Mouse (Mus musculus) retina, postnatal 1 day (tissue): ENCODE results near the gene Foxk1.
A peak's percentile ranks its signal among the peaks of the same experiment; 100 is the strongest.

Experiments
- DNase-seq: peaks from one replicate; pipeline ENCODE4 v3.0.0-alpha.2; 2012

Foxk1 gene

GRCm38 (mm10) chr5:142391691-142392090 is 9.6 kb upstream of the Foxk1 start:
- DNase-seq: no peak

GRCm38 (mm10) chr5:142394602-142395252 is 6.6 kb upstream of the Foxk1 start:
- peak; percentile 38 for DNase-seq

GRCm38 (mm10) chr5:142395909-142396308 is 5.4 kb upstream of the Foxk1 start:
- no peak for DNase-seq

GRCm38 (mm10) chr5:142400181-142400883 is 965 bp upstream of the Foxk1 start:
- no peak for DNase-seq

GRCm38 (mm10) chr5:142401641-142402625 is 636 bp downstream of the Foxk1 start:
- peak; percentile 30 for DNase-seq

GRCm38 (mm10) chr5:142403694-142404093 is 2.4 kb downstream of the Foxk1 start:
- DNase-seq: no peak

GRCm38 (mm10) chr5:142404307-142404706 is 3.0 kb downstream of the Foxk1 start:
- no peak for DNase-seq

GRCm38 (mm10) chr5:142405426-142405825 is 4.1 kb downstream of the Foxk1 start:
- DNase-seq: no peak

GRCm38 (mm10) chr5:142406401-142406800 is 5.1 kb downstream of the Foxk1 start:
- no peak for DNase-seq

- no peak for DNase-seq
Measured at GRCm38 (mm10) chr5:142406937-142407336, 5.6 kb downstream of the Foxk1 start.

GRCm38 (mm10) chr5:142407381-142407780 is 6.1 kb downstream of the Foxk1 start:
- no peak for DNase-seq

GRCm38 (mm10) chr5:142409169-142409568 is 7.9 kb downstream of the Foxk1 start:
- DNase-seq: no peak

- DNase-seq: no peak
Measured at GRCm38 (mm10) chr5:142410348-142410747, 9.1 kb downstream of the Foxk1 start.

GRCm38 (mm10) chr5:142412678-142413385 is 11.5 kb downstream of the Foxk1 start:
- no peak for DNase-seq

GRCm38 (mm10) chr5:142413723-142414445 is 12.6 kb downstream of the Foxk1 start:
- DNase-seq: no peak

- peak; percentile 57 for DNase-seq
Measured at GRCm38 (mm10) chr5:142415401-142415800, 14.1 kb downstream of the Foxk1 start.

GRCm38 (mm10) chr5:142416070-142416775 is 14.9 kb downstream of the Foxk1 start:
- DNase-seq: peak; percentile 35

GRCm38 (mm10) chr5:142417104-142417503 is 15.8 kb downstream of the Foxk1 start:
- DNase-seq: no peak

- no peak for DNase-seq
Measured at GRCm38 (mm10) chr5:142417876-142418275, 16.6 kb downstream of the Foxk1 start.

GRCm38 (mm10) chr5:142418419-142418818 is 17.1 kb downstream of the Foxk1 start:
- no peak for DNase-seq

GRCm38 (mm10) chr5:142420317-142420716 is 19.0 kb downstream of the Foxk1 start:
- no peak for DNase-seq
